Comparison of ENCODE assay signal across 17 mouse cellular contexts in the genomic region with DNA sequence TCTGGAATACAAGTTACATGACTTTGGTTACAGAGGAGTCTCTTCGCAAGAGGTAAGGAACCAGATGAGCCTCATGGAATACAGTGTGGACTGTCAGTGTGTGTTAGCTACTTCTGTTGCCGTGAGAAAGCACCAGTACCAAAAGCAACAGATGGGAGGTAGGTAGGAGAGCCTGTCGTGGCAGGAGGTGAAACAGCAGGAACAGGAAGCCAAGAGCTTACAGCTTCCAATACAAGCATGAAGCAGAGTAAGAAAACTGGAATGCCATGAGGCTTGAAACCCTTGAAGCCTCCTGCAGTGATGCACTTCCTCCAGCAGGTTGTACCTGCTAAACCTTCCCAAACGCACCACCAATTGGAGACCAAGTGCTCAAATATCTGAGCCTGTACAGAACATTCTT. TPM values are rescaled to one million over a fixed set of nuclear protein-coding genes. Genes with fewer than 3 reads are reported as not detected.
A peak's percentile ranks its signal among the peaks of the same experiment; 100 is the strongest.
DNase-seq lines count a peak whose midpoint lies in the region; TF ChIP-seq lines count a peak whose summit lies in the region.
"Had no signal": no experiment of that assay in that cellular context is flagged by ENCODE, and none has a peak within 500 bp of the region (broad histone marks: within the 10 kb centered on the region; RNA-seq: fewer than 3 reads in every experiment).

No protein-coding gene starts in this region.

- DNase-seq in cerebellum, adult 11-12 months, result peak; percentile 41
- DNase-seq in cerebellum, adult 11 months, result no peak
- peak; percentile 45 for DNase-seq in cerebellum, adult 9-11 months
- DNase-seq in cerebellum, postnatal 14 days, result no peak
- DNase-seq in layer of hippocampus, adult 2 months (ENCODE audit: low spot score in 2 of 2), result no peak
- no peak for DNase-seq in layer of hippocampus, adult 9-10 months (ENCODE audit: low spot score)
- DNase-seq in ovary, postnatal 14 days (ENCODE audit: low spot score), result no peak
- DNase-seq: adrenal gland, postnatal 14 days; embryo, embryonic 11 days; gastrocnemius, postnatal 14 days; heart, postnatal 4 days; kidney, adult 8-10 months had no signal

- no peak overlapping the region for H3K4me3 ChIP-seq in layer of hippocampus, adult 2 months
- H3K4me3 ChIP-seq: embryonic facial prominence, embryonic 15.5 days; erythroblast, embryonic 14.5 days; forebrain, embryonic 10.5 days; heart, embryonic 13.5 days; hindbrain, embryonic 12.5 days had no signal

- peak; percentile 36 for TF ChIP-seq CTCF in layer of hippocampus, adult 2 months (conservative IDR thresholded peaks at IDR 0.05)

- peak overlapping the region; percentile 28; the same call in 1 of the 2 replicates for H3K27ac ChIP-seq in layer of hippocampus, adult 2 months
- H3K27ac ChIP-seq: embryonic facial prominence, embryonic 15.5 days; forebrain, embryonic 10.5 days; heart, embryonic 13.5 days; hindbrain, embryonic 12.5 days had no signal

RNA-seq across cellular contexts. Expression of gene Nampt, which starts 19.1 kb away (rescaled TPM):
- total RNA-seq in layer of hippocampus, adult 2 months (2021), result 10 to 100 TPM; 41.3 to 42.9 TPM

Comparison
In these comparisons a context has a peak if more than half of its experiments do, and no peak if none do; other contexts are left out.
1. DNase-seq: peak in cerebellum, adult 11-12 months (single experiment) and cerebellum, adult 9-11 months (single experiment); none in cerebellum, adult 11 months (single experiment), cerebellum, postnatal 14 days (0 of 2), layer of hippocampus, adult 2 months (0 of 2), layer of hippocampus, adult 9-10 months (single experiment) and ovary, postnatal 14 days (single experiment).